Comparison of ENCODE assay signal across 24 mouse cellular contexts in genomic region chr13:31667919-31668524, GRCm38 (mm10). TPM values are rescaled to one million over a fixed set of nuclear protein-coding genes. Genes with fewer than 3 reads are reported as not detected.
DNase-seq lines count a peak whose midpoint lies in the region; ATAC-seq and TF ChIP-seq lines count a peak whose summit lies in the region.
"Had no signal": no experiment of that assay in that cellular context is flagged by ENCODE, and none has a peak within 500 bp of the region (broad histone marks: within the 10 kb centered on the region; RNA-seq: fewer than 3 reads in every experiment).

No protein-coding gene starts in this region.

- no peak for TF ChIP-seq CTCF in kidney, postnatal 0 days (IDR thresholded peaks at IDR 0.05; ENCODE audit: low read depth)

- no peak overlapping the region for H3K4me2 ChIP-seq in kidney, postnatal 0 days (ENCODE audit: low read length)
- H3K4me2 ChIP-seq in neural tube, embryonic 14.5 days (ENCODE audit: low read depth, low read length), result no peak overlapping the region
- H3K4me2 ChIP-seq in neural tube, embryonic 15.5 days, result no peak overlapping the region
- H3K4me2 ChIP-seq: embryonic facial prominence, embryonic 13.5 days had no signal

- H3K27me3 ChIP-seq in heart, embryonic 10.5 days (ENCODE audit: insufficient read depth, poor library complexity, severe bottlenecking), result no peaks in the 10 kb centered on the region
- H3K27me3 ChIP-seq in kidney, postnatal 0 days (ENCODE audit: insufficient read depth, low read length), result no peaks in the 10 kb centered on the region
- H3K27me3 ChIP-seq in neural tube, embryonic 14.5 days (ENCODE audit: control insufficient read depth, insufficient read depth, low read length), result no peaks in the 10 kb centered on the region
- H3K27me3 ChIP-seq in neural tube, embryonic 15.5 days (replicated peaks), result no peaks in the 10 kb centered on the region
- H3K27me3 ChIP-seq: embryonic facial prominence, embryonic 13.5 days had no signal

- H3K4me3 ChIP-seq in heart, embryonic 10.5 days, result no peak overlapping the region
- H3K4me3 ChIP-seq in kidney, postnatal 0 days (replicated peaks; ENCODE audit: low read depth, low read length), result no peak overlapping the region
- H3K4me3 ChIP-seq in neural tube, embryonic 14.5 days (ENCODE audit: low read depth, low read length), result no peak overlapping the region
- no peak overlapping the region for H3K4me3 ChIP-seq in neural tube, embryonic 15.5 days (replicated peaks)
- H3K4me3 ChIP-seq: embryonic facial prominence, embryonic 13.5 days; layer of hippocampus, adult 2 months; myocyte had no signal

- DNase-seq in heart, embryonic 10.5 days (ENCODE audit: low spot score), result peak; percentile 16
- no peak for DNase-seq in heart, postnatal 10 days
- peak; percentile 84 for DNase-seq in kidney, postnatal 0 days (ENCODE audit: low spot score)
- DNase-seq in kidney, postnatal 4 days, result no peak
- DNase-seq in c-Kit-positive CD71-positive TER-119-positive erythroid progenitor cells, embryonic 14.5 days (ENCODE audit: low spot score), result no peak
- DNase-seq: adrenal gland, adult 8-10 months; B cell, adult 2 months; cerebellum, adult 11 months; cerebellum, postnatal 10 days; forebrain, postnatal 0 days; gastrocnemius, postnatal 36 days; heart, postnatal 14 days; kidney, postnatal 10 days; midbrain, embryonic 14.5 days; right cerebral cortex, postnatal 14 days; spleen, adult 18-20 months; thymus, adult 18-20 months had no signal

- intact Hi-C loops in heart, postnatal 10 days (cut with DNase I), result no loop called here

- H3K4me1 ChIP-seq in heart, embryonic 10.5 days, result no peaks in the 10 kb centered on the region
- H3K4me1 ChIP-seq in kidney, postnatal 0 days (replicated peaks; ENCODE audit: insufficient read depth, low read length), result no peaks in the 10 kb centered on the region
- H3K4me1 ChIP-seq in neural tube, embryonic 14.5 days (ENCODE audit: control insufficient read depth, insufficient read depth, low read length), result no peaks in the 10 kb centered on the region
- H3K4me1 ChIP-seq in neural tube, embryonic 15.5 days, result no peaks in the 10 kb centered on the region
- H3K4me1 ChIP-seq: embryonic facial prominence, embryonic 13.5 days had no signal

- no peak overlapping the region for H3K27ac ChIP-seq in heart, embryonic 10.5 days
- no peak overlapping the region for H3K27ac ChIP-seq in kidney, postnatal 0 days
- H3K27ac ChIP-seq in neural tube, embryonic 14.5 days (ENCODE audit: low read depth, low read length), result no peak overlapping the region
- H3K27ac ChIP-seq in neural tube, embryonic 15.5 days (replicated peaks), result no peak overlapping the region
- H3K27ac ChIP-seq: embryonic facial prominence, embryonic 13.5 days; layer of hippocampus, adult 2 months; liver, embryonic 14.5 days had no signal

- H3K9ac ChIP-seq in kidney, postnatal 0 days (ENCODE audit: low read depth, low read length), result no peak overlapping the region
- H3K9ac ChIP-seq in neural tube, embryonic 14.5 days (replicated peaks; ENCODE audit: low read depth, low read length), result no peak overlapping the region
- H3K9ac ChIP-seq in neural tube, embryonic 15.5 days (replicated peaks), result no peak overlapping the region
- H3K9ac ChIP-seq: embryonic facial prominence, embryonic 13.5 days; forebrain, postnatal 0 days; liver, embryonic 14.5 days had no signal

- 73% methylated on average over 6 of the region's 6 CpGs for WGBS in heart, embryonic 10.5 days
- WGBS in kidney, postnatal 0 days, result 40% methylated on average over 6 of the region's 6 CpGs
- 62% methylated on average over 6 of the region's 6 CpGs for WGBS in neural tube, embryonic 14.5 days
- WGBS in neural tube, embryonic 15.5 days, result 61% methylated on average over 6 of the region's 6 CpGs

- peak; percentile 36; the same call in 1 of the 2 replicates for ATAC-seq in kidney, postnatal 0 days (replicated peaks; ENCODE audit: low FRiP score, low read depth)
- ATAC-seq in neural tube, embryonic 14.5 days (ENCODE audit: low read depth), result peak; percentile 41; the same call in 1 of the 2 replicates
- ATAC-seq in neural tube, embryonic 15.5 days (ENCODE audit: low FRiP score), result no peak
- ATAC-seq: forebrain, postnatal 0 days had no signal

- H3K36me3 ChIP-seq in heart, embryonic 10.5 days, result no peaks in the 10 kb centered on the region
- no peaks in the 10 kb centered on the region for H3K36me3 ChIP-seq in kidney, postnatal 0 days (ENCODE audit: insufficient read depth, low read length)
- no peaks in the 10 kb centered on the region for H3K36me3 ChIP-seq in neural tube, embryonic 14.5 days (ENCODE audit: control insufficient read depth, insufficient read depth, low read length)
- no peaks in the 10 kb centered on the region for H3K36me3 ChIP-seq in neural tube, embryonic 15.5 days
- H3K36me3 ChIP-seq: embryonic facial prominence, embryonic 13.5 days had no signal

- H3K9me3 ChIP-seq in heart, embryonic 10.5 days, result no peaks in the 10 kb centered on the region
- H3K9me3 ChIP-seq in kidney, postnatal 0 days (replicated peaks; ENCODE audit: low read length), result no peaks in the 10 kb centered on the region
- no peaks in the 10 kb centered on the region for H3K9me3 ChIP-seq in neural tube, embryonic 14.5 days (ENCODE audit: control insufficient read depth, low read length)
- H3K9me3 ChIP-seq in neural tube, embryonic 15.5 days (replicated peaks), result no peaks in the 10 kb centered on the region
- H3K9me3 ChIP-seq: embryonic facial prominence, embryonic 13.5 days had no signal

RNA-seq across cellular contexts. Expression of gene Foxf2, which starts 42.4 kb away (rescaled TPM):
- 0.14 and 3.4 TPM in 2 replicates for polyA plus RNA-seq in heart, embryonic 10.5 days (2016; fragmentation: Nextera tagmentation; extraction: Ambion mirVana)
- total RNA-seq in heart, postnatal 10 days (2021), result under 1 TPM in 1 of 2 experiments, not detected in 1; 0.10 TPM
- polyA plus RNA-seq in kidney, postnatal 0 days (2015; fragmentation: Nextera tagmentation; extraction: Ambion mirVana), result not detected in 2 replicates
- 3.4 and 4.5 TPM in 2 replicates for polyA plus RNA-seq in neural tube, embryonic 14.5 days (2014; fragmentation: Nextera tagmentation; extraction: Ambion mirVana)
- 4.5 and 6.3 TPM in 2 replicates for polyA plus RNA-seq in neural tube, embryonic 15.5 days (2015; fragmentation: Nextera tagmentation; extraction: Ambion mirVana)
- total RNA-seq: adrenal gland, adult 8-10 months; gastrocnemius, postnatal 36 days; neutrophil, adult 5-6 weeks had no signal

Comparison
In these comparisons a context has a peak if more than half of its experiments do, and no peak if none do; other contexts are left out.
1. DNase-seq: peak in heart, embryonic 10.5 days (single experiment) and kidney, postnatal 0 days (single experiment); none in heart, postnatal 10 days (0 of 2), kidney, postnatal 4 days (0 of 2) and c-Kit-positive CD71-positive TER-119-positive erythroid progenitor cells, embryonic 14.5 days (single experiment).